Mouse (Mus musculus): ENCODE data around the gene Rps3.

Gene Rps3

GRCm38 (mm10) chr7:99475562-99475911 lies 8.0 kb downstream of the Rps3 start:
- DNase-seq (ENCODE audit: low spot score): no peak

- no peak for DNase-seq (ENCODE audit: low spot score)
These were observed 8.5 kb downstream of the Rps3 start for GRCm38 (mm10) chr7:99474836-99475561.

- DNase-seq (ENCODE audit: low spot score): no peak
These were observed 9.7 kb downstream of the Rps3 start for GRCm38 (mm10) chr7:99473638-99474407.

- no peak for DNase-seq (ENCODE audit: low spot score)
These were observed 12.0 kb downstream of the Rps3 start for GRCm38 (mm10) chr7:99471578-99471977.

DNA sequence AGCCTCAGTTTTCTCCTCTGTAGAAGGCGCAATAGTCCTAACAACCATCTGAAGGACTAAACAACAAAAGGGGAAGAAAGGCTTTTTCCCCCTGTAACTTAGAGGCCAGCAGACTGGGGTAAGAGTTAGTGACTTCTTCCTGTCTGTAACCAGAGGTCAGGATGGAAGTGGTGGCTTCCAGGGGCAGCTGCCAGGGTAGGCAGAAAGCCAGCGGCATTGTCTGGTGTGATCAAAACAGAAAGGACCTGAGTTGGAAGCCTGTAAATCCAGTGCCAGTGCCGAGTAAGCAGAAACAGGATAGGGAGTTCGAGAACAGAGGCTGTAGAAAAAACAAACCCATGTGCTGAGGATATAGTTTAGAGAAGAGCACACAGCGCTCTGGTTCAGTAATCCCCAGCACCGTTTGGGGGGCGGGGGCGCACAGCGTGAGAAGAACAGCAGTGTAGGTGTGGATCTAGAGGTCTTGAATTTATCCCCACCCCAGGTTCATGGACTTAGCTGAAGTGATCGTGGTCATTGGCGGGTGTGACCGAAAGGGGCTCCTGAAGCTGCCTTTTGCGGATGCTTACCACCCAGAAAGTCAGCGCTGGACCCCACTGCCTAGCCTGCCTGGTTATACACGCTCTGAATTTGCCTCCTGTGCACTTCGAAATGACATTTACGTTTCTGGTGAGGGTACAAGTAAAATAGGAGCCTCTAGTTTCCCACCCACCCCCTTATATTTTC lies 13.7 kb downstream of the Rps3 start:
- DNase-seq (ENCODE audit: low spot score): no peak

DNA sequence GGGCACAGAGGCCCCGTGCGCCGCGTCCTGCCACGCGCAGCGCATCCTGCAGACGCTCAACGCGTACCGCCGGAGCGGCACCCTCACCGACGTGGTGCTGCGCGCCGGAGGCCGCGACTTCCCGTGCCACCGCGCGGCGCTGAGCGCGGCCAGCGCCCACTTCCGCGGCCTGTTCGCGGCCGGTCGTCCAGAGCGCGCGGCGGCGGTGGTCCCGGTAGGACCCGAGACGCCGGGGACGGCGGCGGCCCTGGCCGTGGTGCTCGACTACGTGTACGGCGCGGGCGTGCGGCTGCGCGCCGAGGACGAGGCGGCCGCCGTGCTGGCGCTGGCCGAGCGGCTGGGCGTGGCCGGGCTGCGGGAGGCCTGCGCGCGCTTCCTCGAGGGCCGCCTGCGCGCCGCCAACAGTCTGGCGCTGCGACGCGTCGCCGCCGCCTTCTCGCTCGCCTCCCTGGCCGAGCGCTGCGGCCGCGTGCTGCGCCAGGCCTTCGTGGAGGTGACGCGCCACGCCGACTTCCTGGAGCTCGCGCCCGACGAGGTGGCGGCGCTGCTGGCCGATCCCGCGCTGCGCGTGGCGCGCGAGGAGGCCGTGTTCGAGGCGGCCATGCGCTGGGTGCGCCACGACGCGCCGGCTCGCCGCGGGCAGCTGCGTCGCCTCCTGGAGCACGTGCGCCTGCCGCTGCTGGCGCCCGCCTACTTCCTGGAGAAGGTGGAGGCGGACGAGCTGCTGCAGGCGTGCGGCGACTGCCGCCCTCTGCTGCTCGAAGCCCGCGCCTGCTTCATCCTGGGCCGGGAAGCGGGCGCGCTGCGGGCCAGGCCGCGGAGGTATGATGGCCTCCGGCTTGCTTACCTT lies 15.0 kb downstream of the Rps3 start:
- DNase-seq (ENCODE audit: low spot score): no peak

DNA sequence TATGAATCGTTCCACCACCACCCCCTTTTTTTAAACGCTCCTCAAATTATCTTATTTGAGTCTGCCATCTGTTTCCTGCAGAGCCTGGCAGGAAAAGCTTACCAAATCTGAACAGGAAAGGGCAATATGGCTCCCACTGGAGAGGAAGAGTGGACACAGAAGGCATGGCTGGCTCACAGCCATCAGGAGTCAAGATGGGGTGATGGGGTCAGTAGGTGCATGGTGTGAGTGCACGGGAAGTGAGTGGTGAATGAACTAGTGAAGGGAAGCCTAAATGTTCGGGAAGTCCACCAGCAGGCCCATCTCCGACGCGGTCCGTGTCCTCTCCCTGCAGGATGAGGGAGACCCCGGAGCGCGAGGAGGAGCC lies 15.6 kb downstream of the Rps3 start:
- no peak for DNase-seq (ENCODE audit: low spot score)

GRCm38 (mm10) chr7:99465811-99466210 lies 17.7 kb downstream of the Rps3 start, which contains the start of gene Klhl35:
TSS of gene Klhl35 (plus strand) at chr7:99466004.
- no peak for DNase-seq (ENCODE audit: low spot score)

DNA sequence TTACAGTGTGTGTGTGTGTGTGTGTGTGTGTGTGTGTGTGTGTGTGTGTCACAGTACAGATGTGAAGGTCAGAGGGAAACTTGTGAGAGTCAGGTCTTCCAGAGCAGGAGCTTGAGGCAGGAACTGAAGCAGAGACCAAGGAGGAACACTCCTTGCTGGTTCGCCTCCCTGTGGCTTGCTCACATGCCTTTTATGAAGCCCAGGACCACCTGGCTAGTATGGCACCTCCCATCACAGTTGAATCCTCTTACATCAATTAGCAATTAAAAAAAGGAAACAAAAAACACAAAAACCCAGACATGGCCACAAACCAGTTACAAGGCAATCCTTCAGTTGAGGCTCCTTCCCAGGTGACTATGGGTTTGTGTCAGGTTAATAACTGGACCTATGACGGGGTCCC lies 20.4 kb downstream of the Rps3 start:
- no peak for DNase-seq (ENCODE audit: low spot score)

DNA sequence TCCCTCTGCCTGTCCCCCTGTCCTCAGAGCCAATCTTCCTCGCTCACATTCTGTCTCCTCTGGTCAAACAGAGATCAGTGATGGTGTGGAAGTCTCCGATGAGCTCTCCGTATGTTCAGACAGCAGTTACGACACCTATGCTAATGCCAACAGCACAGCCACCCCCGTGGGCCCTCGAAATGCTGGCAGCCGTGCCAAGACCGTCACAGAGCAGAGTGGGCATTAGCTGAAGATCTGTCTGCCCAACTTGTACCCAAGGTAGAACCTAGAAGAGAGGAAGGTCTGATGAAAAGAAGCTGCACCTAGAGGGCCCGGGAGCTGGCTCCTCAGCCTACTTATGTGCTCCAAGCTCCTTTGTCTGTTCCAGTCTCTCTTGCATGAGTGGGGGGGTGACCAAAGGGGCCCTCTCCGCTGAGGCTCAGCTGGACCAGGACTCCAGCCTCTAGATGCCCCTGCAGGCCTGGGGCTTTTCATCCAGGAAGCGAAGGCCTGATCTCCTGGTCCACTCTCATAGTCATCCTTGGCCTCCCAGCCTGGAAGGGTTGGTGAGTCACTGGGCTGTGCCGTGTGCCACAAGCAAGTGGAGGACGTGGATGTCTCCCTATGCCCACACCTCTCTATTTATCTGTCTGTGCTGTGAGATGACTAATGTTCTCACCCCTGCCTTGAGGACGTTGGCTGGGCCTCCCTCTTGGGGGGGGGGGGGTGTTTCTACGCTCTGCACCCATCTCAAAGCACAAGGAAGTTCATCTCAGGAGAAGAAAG lies 23.5 kb downstream of the Rps3 start:
- no peak for DNase-seq (ENCODE audit: low spot score)

DNA sequence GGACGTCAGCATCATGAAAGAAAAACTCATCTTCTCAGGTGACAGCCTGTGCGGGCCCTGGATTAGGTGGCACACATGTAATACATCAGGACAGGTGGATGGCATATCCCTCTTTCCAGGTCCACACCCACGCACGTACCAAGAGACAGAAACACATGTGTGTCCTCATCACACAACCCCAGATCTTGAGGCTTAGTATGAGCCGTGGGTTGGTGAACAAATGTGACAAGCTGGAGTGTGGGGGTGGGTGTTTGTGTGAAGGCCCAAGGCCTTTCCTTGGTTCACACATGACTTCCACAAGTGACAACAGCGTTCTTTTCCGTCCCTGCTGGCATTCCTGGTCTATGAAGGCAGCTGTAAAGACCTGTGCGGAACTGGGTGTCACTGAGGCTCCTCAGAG lies 24.7 kb downstream of the Rps3 start:
- DNase-seq (ENCODE audit: low spot score): no peak

DNA sequence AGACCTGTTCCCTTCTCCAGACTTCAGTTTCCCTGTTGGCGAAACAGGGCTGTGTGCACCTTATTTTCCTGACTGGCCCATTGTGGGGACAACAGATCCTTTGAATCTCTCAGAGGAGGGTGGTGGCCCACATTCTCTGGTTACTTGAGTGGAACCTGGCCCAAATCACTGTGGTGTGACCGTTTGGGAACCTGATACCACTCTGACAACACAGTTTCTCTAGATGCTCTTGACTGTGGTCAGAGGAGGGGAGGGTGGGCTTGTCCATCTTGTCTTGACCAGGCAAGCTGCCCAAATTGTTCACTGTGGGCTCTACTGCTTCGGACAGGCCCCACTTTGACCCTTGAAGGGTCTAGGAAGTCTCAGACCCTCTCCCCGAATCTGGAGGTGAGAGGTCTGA lies 29.5 kb downstream of the Rps3 start:
- DNase-seq (ENCODE audit: low spot score): no peak

DNA sequence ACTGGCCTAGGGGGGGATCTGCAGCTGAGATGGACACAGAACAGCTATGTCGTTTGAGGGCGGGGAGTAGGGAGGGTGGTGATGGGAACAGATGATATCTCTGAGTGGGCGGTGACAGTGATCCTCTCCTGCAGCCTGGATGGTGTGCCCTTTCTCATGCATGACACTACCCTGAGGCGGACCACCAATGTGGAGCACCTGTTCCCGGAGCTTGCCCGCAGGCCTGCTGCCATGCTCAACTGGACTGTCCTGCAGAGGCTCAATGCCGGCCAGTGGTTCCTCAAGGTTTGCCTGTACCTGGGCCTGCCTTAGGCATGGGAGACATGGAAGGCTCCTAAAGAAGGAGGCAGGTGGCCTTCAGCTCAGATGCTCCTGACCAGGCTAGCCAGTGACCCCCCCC lies 30.7 kb downstream of the Rps3 start:
- DNase-seq (ENCODE audit: low spot score): no peak

GRCm38 (mm10) chr7:99450703-99451102 lies 32.8 kb downstream of the Rps3 start:
- no peak for DNase-seq (ENCODE audit: low spot score)

- no peak for DNase-seq (ENCODE audit: low spot score)
These were observed 33.8 kb downstream of the Rps3 start for GRCm38 (mm10) chr7:99449751-99450150.

- no peak for DNase-seq (ENCODE audit: low spot score)
These were observed 34.5 kb downstream of the Rps3 start for GRCm38 (mm10) chr7:99449063-99449462.

DNA sequence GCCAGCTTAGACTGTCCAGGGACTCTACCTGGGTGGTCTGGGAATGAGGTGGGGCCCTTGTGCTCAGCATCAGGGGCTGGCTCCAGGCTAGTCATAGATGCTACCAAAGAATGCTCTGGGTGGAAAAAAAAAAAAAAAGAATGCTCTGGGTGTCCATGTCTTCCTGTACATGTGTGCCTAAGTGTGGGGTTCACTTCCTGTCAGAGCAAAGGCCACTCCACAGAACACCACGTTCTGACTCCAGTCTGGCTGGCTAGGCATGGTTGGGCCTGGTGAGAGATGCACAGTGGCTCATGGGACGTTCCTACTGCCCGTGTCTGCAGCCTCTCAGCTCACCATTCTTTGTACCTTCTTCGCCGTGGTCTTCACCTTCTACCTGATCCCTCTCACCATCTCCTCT lies 34.9 kb downstream of the Rps3 start:
- DNase-seq (ENCODE audit: low spot score): no peak

- DNase-seq (ENCODE audit: low spot score): no peak
These were observed 36.2 kb downstream of the Rps3 start for GRCm38 (mm10) chr7:99447323-99447722.

DNA sequence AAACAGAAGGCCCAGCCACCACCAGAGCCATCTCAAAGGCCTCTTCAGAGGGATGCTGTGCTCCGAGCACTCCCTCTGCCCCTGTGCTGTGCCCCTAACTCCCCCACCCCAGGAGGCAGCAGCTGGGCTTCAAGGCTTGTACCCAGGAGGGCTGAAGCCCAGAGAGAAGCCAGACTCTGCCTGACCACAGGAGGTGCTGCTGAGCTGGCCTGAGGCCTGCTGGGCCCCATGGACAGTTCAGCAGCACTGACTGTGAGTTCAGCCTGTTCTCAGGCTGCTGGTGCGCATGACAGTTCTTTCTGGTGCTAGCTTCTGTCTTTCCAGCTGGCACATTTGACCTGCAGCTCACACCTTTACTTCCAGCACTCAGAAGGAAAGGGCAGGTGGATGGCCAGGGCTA lies 37.7 kb downstream of the Rps3 start:
- no peak for DNase-seq (ENCODE audit: low spot score)

- DNase-seq (ENCODE audit: low spot score): no peak
These were observed 39.5 kb downstream of the Rps3 start for GRCm38 (mm10) chr7:99444012-99444411.

GRCm38 (mm10) chr7:99443164-99443563 lies 40.4 kb downstream of the Rps3 start:
- DNase-seq (ENCODE audit: low spot score): no peak
